Mouse (Mus musculus): ENCODE results near the gene Rxrg. TPM values are rescaled to one million over a fixed set of nuclear protein-coding genes. Genes with fewer than 3 reads are reported as not detected.

Rxrg gene
- total and polyA plus RNA-seq, 3 experiments = not detected

DNA sequence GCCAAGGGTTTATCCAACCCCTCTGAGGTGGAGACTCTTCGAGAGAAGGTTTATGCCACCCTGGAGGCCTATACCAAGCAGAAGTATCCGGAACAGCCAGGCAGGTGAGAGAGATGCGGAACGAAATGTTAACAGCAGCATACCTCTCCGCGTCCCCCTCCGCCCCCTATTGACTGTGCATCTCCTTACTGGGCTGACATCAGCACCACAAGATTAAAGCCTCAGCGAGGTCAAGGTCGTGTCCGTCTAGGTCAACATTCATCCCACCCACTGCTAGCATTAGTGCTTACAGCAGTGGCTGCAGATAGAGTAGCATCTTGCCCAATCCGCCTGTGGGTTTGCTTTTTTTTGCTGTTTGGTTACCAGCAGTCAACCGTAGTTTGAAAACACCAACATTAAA is 37.5 kb downstream of the Rxrg start:
- no peak overlapping the region for H3K9ac ChIP-seq (ENCODE audit: control insufficient read depth, low read depth, low read length, poor library complexity, severe bottlenecking)
- no peak overlapping the region for H3K4me3 ChIP-seq (ENCODE audit: control insufficient read depth in 1 of 2, insufficient read depth in 1 of 2, low read depth in 2 of 2, low read length in 2 of 2)
- no peaks in the 10 kb centered on the region for H3K79me2 ChIP-seq (ENCODE audit: control insufficient read depth, insufficient read depth, low read length, poor library complexity)
- no peaks in the 10 kb centered on the region for H3K9me3 ChIP-seq (replicated peaks; ENCODE audit: insufficient read depth, low read length)
- H3K36me3 ChIP-seq (ENCODE audit: control insufficient read depth in 1 of 2, insufficient read depth in 2 of 2, low read length in 2 of 2) = no peaks in the 10 kb centered on the region
- no peaks in the 10 kb centered on the region; a peak in 1 of 4 replicates for H3K27me3 ChIP-seq (ENCODE audit: control insufficient read depth in 1 of 2, insufficient read depth in 2 of 2, low read length in 2 of 2)
- DNase-seq (ENCODE audit: low read depth, low spot score) = no peak
- H3K27ac ChIP-seq (ENCODE audit: control insufficient read depth, low read depth, low read length) = no peak overlapping the region
- no peaks in the 10 kb centered on the region for H3K4me1 ChIP-seq (ENCODE audit: control insufficient read depth in 1 of 2, insufficient read depth in 2 of 2, low read length in 2 of 2)
- TF ChIP-seq ZKSCAN1 (IDR thresholded peaks at IDR 0.05; ENCODE audit: low read depth, low read length) (no peak), EP300 (IDR thresholded peaks at IDR 0.05; ENCODE audit: low read depth in 1 of 2, low read length in 2 of 2) (no peak), TAL1 (IDR thresholded peaks at IDR 0.05; ENCODE audit: low read length) (no peak), MEF2A (IDR thresholded peaks at IDR 0.05; ENCODE audit: extremely low read depth, insufficient replicate concordance, low read depth, low read length, poor library complexity, severe bottlenecking) (no peak), ELF1 (IDR thresholded peaks at IDR 0.05; ENCODE audit: low read depth, low read length) (no peak), TBP (IDR thresholded peaks at IDR 0.05; ENCODE audit: low read depth, low read length) (no peak), JUND (IDR thresholded peaks at IDR 0.05; ENCODE audit: low read depth, low read length) (no peak)

DNA sequence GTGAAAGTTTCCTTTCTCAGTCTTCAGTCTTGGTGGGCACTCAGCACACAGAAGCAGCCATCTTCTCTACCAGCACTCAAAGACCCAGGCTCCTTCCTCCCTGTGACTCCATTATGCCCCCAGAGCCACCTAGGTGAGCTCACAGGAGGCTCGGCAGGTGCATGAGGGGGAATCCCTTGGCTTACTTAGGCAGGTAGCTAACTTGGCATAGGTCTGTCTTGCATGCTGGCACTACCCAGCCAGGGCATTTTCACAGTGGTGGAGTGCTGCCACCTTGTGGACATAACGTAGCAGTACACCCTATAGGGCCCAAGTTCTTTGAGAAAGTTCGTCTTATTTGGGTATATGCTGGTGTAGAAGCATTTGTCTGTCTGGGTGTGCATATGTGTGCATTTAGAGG is 38.8 kb downstream of the Rxrg start:
- no peaks in the 10 kb centered on the region for H3K36me3 ChIP-seq (ENCODE audit: control insufficient read depth in 1 of 2, insufficient read depth in 2 of 2, low read length in 2 of 2)
- no peak for TF ChIP-seq EP300 (IDR thresholded peaks at IDR 0.05; ENCODE audit: low read depth in 1 of 2, low read length in 2 of 2)
- peak; percentile 42; the same call in 1 of the 2 replicates for TF ChIP-seq ZC3H11A (IDR thresholded peaks at IDR 0.05; ENCODE audit: low read depth, low read length)
- no peak for TF ChIP-seq GABPA (IDR thresholded peaks at IDR 0.05; ENCODE audit: low read depth, low read length)
- no peak for TF ChIP-seq ZKSCAN1 (IDR thresholded peaks at IDR 0.05; ENCODE audit: low read depth, low read length)
- TF ChIP-seq MAX (IDR thresholded peaks at IDR 0.05; ENCODE audit: low read length) = no peak
- TF ChIP-seq CHD2 (IDR thresholded peaks at IDR 0.05; ENCODE audit: low read length) = no peak
- TF ChIP-seq TCF12 (IDR thresholded peaks at IDR 0.05; ENCODE audit: low read depth, low read length) = no peak
- TF ChIP-seq MAZ (IDR thresholded peaks at IDR 0.05; ENCODE audit: low read depth, low read length) = no peak
- no peak for TF ChIP-seq JUND (IDR thresholded peaks at IDR 0.05; ENCODE audit: low read depth, low read length)
- no peak for TF ChIP-seq UBTF (IDR thresholded peaks at IDR 0.05; ENCODE audit: borderline replicate concordance, insufficient read depth, low read depth, low read length)
- TF ChIP-seq CTCF (IDR thresholded peaks at IDR 0.05 in 2 of 3, conservative IDR thresholded peaks at IDR 0.05 in 1 of 3; ENCODE audit: control insufficient read depth in 1 of 3, insufficient read depth in 1 of 3, low read depth in 2 of 3, low read length in 3 of 3, poor library complexity in 1 of 3, severe bottlenecking in 1 of 3) = peak; percentile 67 to 75 (median 71)
- no peak for TF ChIP-seq ZMIZ1 (IDR thresholded peaks at IDR 0.05; ENCODE audit: low read depth, low read length)
- no peak for TF ChIP-seq NRF1 (IDR thresholded peaks at IDR 0.05; ENCODE audit: insufficient read depth, low read depth, low read length, poor library complexity, severe bottlenecking)
- TF ChIP-seq CHD1 (IDR thresholded peaks at IDR 0.05; ENCODE audit: low read depth, low read length) = no peak
- TF ChIP-seq ZNF384 (IDR thresholded peaks at IDR 0.05; ENCODE audit: low read depth, low read length) = no peak
- TF ChIP-seq MXI1 (IDR thresholded peaks at IDR 0.05; ENCODE audit: low read depth, low read length) = no peak
- no peak for TF ChIP-seq POLR2AphosphoS2 (IDR thresholded peaks at IDR 0.05; ENCODE audit: low read length)
- TF ChIP-seq TBP (IDR thresholded peaks at IDR 0.05; ENCODE audit: low read depth, low read length) = no peak
- no peak for TF ChIP-seq BHLHE40 (IDR thresholded peaks at IDR 0.05; ENCODE audit: borderline replicate concordance, low read depth, low read length)
- TF ChIP-seq POLR2AphosphoS5 (IDR thresholded peaks at IDR 0.05; ENCODE audit: borderline replicate concordance, low read depth, low read length) = no peak
- peak; percentile 71 for TF ChIP-seq RAD21 (IDR thresholded peaks at IDR 0.05; ENCODE audit: low read depth, low read length)
- no peak for TF ChIP-seq HCFC1 (IDR thresholded peaks at IDR 0.05; ENCODE audit: low read depth, low read length)
- no peak for TF ChIP-seq USF1 (IDR thresholded peaks at IDR 0.05; ENCODE audit: low read depth, low read length)
- no peak for TF ChIP-seq GATA1 (IDR thresholded peaks at IDR 0.05; ENCODE audit: low read depth, low read length)
- no peak for TF ChIP-seq MYC (IDR thresholded peaks at IDR 0.05; ENCODE audit: low read depth, low read length)
- peak; percentile 65 for TF ChIP-seq SMC3 (IDR thresholded peaks at IDR 0.05; ENCODE audit: low read depth, low read length)
- no peak for TF ChIP-seq MAFK (IDR thresholded peaks at IDR 0.05; ENCODE audit: borderline replicate concordance, low read depth, low read length)
- TF ChIP-seq MEF2A (IDR thresholded peaks at IDR 0.05; ENCODE audit: extremely low read depth, insufficient replicate concordance, low read depth, low read length, poor library complexity, severe bottlenecking) = no peak
- DNase-seq (ENCODE audit: low read depth, low spot score) = peak; percentile 61
- H3K9me3 ChIP-seq (replicated peaks; ENCODE audit: insufficient read depth, low read length) = no peaks in the 10 kb centered on the region
- H3K79me2 ChIP-seq (ENCODE audit: control insufficient read depth, insufficient read depth, low read length, poor library complexity) = no peaks in the 10 kb centered on the region
- no peaks in the 10 kb centered on the region for H3K4me1 ChIP-seq (ENCODE audit: control insufficient read depth in 1 of 2, insufficient read depth in 2 of 2, low read length in 2 of 2)
- no peaks in the 10 kb centered on the region for H3K27me3 ChIP-seq (ENCODE audit: control insufficient read depth in 1 of 2, insufficient read depth in 2 of 2, low read length in 2 of 2)
- H3K9ac ChIP-seq (ENCODE audit: control insufficient read depth, low read depth, low read length, poor library complexity, severe bottlenecking) = no peak overlapping the region
- H3K27ac ChIP-seq (ENCODE audit: control insufficient read depth, low read depth, low read length) = no peak overlapping the region
- no peak overlapping the region for H3K4me3 ChIP-seq (ENCODE audit: control insufficient read depth in 1 of 2, insufficient read depth in 1 of 2, low read depth in 2 of 2, low read length in 2 of 2)

All from MEL (cell line).